Mouse (Mus musculus): ENCODE data around the gene Gm12117.

Gene Gm12117

DNA sequence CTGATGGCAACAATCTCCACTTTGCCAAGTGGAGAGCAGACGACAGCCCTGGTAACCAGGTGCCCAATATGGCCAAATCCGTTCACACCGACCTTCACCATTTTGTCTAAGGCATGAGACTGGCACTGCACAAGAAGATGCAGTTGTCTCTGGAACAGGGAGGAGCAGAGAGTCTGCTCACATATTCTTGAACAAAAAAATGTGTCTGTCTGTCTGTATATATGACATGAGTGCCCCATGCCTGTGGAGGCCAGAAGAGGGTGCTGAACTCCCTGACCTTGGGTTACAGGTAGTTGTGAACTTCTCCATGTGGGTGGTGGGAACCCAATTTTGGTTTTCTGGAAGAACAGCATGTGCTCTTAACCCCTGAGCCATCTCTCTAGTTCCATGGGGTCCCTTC is at the start of gene Gm12117:
TSS of gene Gm12117 (minus strand) at position 101 of the 400 bp plus-strand sequence.
- DNase-seq (ENCODE audit: low read depth): no peak

DNA sequence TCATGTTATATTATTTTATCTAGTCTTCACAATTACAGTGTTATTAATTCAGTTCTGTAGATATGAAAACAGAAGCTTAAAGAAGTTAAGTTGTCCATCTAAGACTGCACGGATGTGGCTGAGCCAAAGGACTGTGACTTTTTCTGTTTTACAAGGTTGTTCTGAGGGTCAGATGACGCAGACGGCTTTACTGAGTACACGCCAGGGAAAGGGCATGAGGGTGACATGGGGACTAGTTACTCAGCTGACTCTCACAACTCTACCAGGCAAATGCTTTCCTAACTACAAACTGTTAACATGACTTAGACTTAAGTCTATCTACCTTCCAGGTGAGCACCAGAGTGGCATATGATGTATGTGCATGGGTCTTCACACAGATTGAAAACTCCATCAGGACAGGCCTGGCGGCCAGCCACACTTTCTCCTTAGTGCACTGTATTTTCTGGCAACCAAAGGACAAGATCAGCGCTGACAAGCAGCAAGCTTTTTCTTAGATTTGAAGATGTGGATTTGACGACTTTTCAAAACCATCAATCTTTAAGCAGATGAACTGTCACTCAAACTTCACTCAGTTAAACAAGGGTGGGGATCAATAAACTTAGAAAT is 42.6 kb upstream of the Gm12117 start:
- no peak for DNase-seq (ENCODE audit: low read depth)

DNA sequence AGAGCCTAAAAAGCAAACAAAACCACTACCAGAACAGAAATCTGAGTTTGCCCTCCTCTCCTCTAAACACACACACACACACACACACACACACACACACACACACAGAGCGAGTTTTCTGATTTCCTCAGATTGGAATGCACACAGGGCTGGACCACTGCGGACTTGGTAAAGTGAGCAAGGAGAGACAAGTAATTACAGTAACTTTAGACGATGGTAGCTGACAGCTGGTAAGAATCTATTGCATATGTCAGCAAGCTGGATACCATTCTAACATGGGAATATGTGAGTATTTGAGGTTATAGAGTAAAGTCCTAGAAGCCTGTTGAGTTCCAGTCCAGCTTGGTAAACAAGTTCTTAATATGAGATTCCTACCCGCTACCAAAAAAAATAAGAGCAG is 33.0 kb upstream of the Gm12117 start:
- no peak for DNase-seq (ENCODE audit: low read depth)

DNA sequence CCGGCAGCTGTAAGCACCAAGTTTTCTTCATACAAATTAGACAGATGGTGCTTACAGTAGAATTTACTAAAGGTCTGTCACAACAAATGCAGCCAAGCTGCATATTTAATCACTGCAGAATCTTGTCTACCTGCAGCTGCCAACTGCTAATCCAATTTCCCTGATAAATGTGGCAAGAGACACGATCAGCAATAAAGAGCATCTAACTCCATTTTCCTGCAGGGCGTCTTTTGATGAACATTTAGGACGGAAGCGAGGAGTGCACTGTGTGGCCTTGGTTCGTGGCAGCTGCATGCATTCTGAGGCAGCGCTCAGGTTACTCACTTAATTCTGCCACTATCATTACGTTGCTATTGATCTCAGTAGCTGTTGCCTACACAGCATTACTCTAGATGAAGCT is 24.3 kb upstream of the Gm12117 start:
- DNase-seq (ENCODE audit: low read depth): no peak

DNA sequence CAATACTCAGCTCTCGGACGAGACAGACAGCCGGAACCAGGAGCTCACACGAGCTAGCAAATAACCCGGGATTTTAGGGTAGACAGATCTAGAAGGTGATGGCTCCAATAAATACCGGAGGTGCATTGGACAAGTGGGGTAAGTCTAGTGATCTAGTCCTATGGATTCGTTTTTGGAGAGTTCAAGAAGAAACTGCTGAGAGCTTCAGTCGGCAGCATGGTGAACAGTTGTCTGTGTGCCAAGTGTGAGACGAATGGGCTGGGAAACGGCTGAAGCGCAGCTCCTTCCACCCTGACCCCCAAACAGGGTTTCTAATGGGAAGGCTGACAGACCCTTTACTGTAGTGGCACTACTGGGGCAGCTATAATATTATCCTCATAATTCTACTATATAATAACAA is 22.8 kb upstream of the Gm12117 start:
- no peak for DNase-seq (ENCODE audit: low read depth)

DNA sequence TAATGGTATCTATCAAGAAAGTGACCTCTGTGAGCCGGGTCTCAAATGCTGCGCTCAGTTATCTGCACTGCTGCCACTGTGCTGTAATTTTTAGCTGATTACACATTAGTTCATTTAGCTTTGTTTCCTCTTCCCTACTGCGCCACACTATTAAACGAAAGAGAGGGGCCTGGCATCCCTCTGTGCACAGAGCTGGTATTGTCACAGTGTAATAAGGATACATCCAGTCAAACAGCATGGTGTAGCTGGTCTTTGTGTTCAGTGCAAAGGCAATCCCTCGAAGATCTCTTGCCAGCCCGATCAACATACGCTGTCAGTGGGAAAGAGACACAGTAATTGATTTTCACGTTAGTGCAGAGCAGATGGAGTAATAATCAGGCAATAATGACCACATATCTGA is 20.6 kb upstream of the Gm12117 start:
- no peak for DNase-seq (ENCODE audit: low read depth)

DNA sequence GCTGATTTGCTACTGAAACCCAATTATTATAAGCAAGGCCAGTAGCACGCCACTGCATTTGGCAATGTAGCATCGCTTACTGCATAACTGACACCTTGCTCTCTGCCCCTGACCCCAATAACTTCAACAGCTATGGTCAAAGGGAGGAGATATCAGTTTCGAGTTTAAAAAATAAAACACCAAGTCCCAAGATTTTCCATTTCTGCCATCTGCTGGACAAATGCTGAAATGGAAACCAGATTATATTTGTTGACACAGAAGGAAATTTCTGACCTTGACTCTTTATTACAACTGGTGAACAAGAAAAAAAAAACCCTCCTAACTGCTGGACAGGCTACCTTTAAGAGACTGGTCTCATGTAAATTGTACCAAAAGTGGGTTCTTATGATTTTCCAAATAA is 18.9 kb upstream of the Gm12117 start:
- DNase-seq (ENCODE audit: low read depth): peak; percentile 5

DNA sequence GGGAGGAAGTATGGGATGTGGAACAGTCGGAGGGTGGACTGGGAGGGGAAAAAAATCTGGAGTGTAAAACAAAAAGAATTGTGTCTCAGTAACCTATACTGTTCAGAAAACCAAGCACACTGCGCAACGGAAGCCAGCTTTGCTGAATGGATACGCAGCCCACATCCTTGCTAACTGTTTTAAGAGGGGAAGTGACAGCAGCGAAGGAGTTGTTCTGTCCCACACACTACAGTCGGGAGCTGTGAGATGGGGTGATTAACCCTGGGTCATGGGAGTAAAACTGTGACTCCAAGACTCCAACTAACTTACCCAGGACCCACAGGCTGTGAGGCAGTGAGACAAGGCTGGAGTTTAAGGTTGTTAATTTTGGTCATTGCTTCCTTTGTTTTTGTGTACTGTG is 17.5 kb upstream of the Gm12117 start:
- no peak for DNase-seq (ENCODE audit: low read depth)

DNA sequence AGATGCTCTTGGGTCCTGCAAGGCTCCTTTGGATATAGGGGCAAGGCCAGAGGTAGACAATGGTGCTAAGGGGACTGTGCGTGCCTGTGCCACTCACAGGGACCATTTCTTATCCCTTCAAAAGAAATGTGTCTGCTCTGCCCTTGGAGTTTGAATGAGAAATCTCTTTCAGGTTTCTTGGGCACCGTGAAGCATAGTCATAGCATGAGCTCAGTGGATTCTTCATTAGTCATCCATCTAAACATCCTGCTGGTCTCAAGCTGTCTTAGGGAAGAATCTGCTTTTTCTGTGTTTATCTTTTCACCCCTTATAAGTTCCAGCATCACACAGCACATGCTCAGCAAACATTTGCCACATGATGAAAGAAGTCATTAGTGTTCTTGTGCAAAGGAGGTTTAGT is 2.0 kb upstream of the Gm12117 start:
- DNase-seq (ENCODE audit: low read depth): no peak

DNA sequence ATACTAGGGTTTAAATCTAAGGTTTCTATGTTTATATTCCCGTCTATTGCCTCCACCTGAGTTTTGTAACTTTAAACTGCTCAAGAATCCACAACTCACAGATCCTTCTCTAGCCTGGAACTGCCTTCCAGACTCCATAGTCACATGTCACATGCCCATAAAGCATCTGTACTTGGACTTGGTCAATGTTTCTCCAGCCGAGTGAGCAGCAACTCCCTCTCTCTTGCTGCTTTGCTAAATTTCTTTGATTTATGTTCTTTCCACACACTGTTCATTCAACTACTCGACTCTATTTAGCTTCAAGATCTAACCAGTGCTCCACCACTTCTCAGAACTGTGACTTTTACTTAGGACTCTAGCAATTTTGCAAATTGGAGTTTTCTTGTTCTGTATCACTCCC is 1.7 kb downstream of the Gm12117 start:
- DNase-seq (ENCODE audit: low read depth): no peak

DNA sequence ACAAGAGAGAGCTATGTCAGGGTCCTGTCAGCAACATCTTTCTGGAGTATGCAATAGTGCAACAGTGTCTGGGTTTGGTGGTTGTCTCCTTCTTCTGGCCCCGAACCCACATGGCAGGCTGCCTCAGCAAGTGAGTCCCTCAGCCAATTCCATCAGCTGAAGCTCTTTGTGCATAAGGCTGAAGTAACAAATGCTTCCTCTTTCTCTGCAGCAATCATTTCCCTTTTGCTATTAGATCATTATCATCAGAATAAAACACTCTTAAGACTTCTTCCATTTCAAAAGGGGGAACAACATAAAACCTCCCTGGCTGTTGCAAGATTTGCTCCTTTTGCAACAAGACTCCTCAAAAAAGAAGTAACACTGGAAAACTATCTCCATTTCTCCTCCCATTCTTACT is 2.2 kb downstream of the Gm12117 start:
- no peak for DNase-seq (ENCODE audit: low read depth)

DNA sequence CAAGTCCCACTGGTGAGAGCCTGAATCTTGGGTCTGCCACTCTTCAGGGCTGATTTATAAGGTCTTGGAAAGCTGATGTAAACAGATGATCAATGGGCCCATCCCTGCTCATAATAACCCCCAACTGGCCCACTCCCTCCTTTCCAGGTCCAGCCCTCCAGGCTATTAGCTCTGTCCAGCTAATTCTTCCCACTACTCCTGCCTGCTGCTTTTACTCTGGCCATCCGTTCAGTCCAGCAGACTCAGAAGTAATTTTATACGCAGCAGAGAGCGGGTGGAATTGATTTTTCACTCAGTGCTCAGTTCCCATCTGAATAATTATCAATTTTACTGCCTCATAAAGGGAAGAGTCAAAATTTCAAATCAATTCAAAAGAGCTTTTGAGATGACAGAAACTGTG is 36.2 kb downstream of the Gm12117 start:
- no peak for DNase-seq (ENCODE audit: low read depth)

DNA sequence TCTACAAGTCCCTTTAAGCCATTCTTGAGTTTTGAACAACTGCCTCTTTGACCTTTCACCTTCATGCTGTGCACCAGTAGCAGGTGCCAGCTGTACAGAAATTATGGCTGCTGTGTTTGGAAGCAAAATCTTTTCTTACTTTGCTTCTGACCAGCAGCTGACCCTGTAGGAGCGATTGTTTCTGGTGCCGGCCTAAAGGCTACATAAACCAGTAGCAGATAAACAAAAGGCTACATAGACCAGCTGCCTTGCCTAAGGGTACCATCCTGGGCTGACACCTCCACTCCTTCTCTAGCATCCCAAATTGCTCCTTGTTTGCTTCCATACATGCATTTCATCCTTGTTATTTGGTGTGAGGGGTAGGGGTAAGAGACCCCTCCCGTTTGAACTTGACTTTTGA is 42.4 kb downstream of the Gm12117 start:
- DNase-seq (ENCODE audit: low read depth): no peak

DNA sequence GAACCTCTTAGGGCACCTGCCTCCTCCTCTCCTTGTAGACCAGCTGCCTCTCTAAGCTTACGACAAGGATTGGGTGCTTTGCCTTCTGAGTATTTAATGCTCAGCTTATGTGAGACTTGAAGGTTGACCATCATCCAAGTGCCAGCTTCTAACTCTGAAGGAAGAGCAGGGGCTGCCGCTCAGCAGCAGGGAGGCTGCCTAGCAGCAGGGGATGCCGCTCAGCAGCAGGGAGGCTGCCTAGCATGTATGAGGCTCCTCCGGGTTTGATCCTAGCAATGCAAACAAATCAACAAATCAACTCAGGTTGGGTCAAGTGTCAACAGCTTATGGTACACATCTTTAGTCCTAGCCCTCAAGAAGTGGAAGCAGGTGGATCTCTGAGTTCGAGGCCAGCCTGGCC is 44.5 kb downstream of the Gm12117 start:
- DNase-seq (ENCODE audit: low read depth): no peak

DNA sequence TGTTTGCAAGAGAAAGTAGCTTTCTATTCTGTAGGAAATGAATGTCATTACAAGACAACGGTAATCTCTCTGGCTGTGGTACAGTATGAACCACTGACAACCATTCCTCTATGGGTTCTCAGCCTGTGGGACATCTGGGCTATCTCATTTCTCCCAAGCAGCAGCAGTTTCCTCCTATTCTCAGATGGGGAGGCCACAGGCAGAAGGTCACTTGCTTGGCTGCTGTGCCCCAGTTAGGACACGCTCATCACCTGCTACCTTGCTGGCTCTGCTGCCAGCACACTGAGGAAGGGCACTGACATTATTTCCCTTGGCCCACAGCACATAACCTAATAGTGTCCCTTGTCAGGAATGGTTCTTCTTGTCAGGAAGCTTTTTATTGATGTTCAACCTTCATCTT is 48.4 kb downstream of the Gm12117 start:
- DNase-seq (ENCODE audit: low read depth): no peak

DNA sequence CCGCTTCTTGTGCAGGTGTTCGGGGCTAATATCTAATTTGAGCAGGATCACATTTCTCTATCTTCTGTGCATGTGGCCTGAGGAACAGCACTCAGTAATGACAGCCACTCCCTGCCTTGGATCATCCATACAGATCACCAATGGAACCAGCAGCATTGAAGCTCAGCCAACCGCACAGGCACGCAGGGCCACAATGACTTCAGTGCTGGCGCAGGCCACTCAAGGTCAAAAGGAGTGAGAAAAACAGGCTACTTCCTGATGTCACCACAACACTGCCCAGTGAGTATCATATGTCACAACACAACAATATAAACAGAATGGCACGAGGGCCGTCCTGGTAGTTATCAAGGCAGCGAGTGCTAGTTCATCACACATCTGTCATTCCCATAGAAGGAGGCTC is 50.0 kb downstream of the Gm12117 start:
- no peak for DNase-seq (ENCODE audit: low read depth)
